Mouse (Mus musculus): ENCODE measurements around the gene Camta1. TPM values are rescaled to one million over a fixed set of nuclear protein-coding genes. Genes with fewer than 3 reads are reported as not detected.

Camta1 gene
- polyA plus RNA-seq, 1 experiment from 2014 or later = 106 TPM

DNA sequence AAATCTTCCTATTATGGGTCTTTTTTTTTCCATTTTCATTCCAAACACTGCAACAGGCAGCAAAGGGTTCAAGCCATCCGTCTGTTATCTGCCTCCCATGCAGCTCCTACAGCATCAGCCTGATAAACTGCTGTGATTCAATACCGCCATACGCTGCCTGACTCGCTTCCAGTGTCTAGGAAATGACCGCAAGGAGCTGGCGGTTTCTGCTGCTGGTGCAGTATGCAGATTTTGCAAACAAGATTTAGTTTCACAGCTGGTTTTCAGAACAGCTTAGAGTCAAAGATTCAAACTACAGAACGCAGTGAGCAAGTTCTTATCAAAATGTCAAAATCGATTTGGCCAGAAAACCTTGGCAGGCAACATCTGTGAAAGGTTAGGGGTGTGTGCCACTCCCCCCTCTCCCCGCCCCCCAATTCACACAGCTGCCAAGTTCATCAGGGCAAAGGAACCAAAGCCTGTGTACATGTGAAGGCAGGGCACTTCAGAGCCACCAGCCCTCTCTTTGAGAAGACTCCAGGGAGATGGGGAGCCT, 325.7 kb downstream of the Camta1 start:
- Histone ChIP-seq H3K36me3 (ENCODE audit: control insufficient read depth, insufficient read depth, low read length) (no peaks in the 10 kb centered on the region), H3K4me3 (ENCODE audit: low read depth, low read length) (no peak overlapping the region), H3K9ac (ENCODE audit: low read length) (no peak overlapping the region), H3K4me1 (ENCODE audit: control insufficient read depth, insufficient read depth, low read length) (peaks cover 8% of the 10 kb centered on the region; the same call in 1 of the 2 replicates), H3K4me2 (ENCODE audit: low read depth, severe bottlenecking) (no peak overlapping the region), H3K27ac (replicated peaks; ENCODE audit: low read depth, low read length) (no peak overlapping the region), H3K27me3 (ENCODE audit: control insufficient read depth, insufficient read depth, low read length) (no peaks in the 10 kb centered on the region), H3K9me3 (ENCODE audit: control insufficient read depth, low read length) (no peaks in the 10 kb centered on the region)
- no peak for DNase-seq (ENCODE audit: low spot score)
- ATAC-seq (ENCODE audit: insufficient number of reproducible peaks, low FRiP score, low TSS enrichment, low read depth) = no peak
- 52% methylated on average over 9 of the region's 9 CpGs for WGBS

DNA sequence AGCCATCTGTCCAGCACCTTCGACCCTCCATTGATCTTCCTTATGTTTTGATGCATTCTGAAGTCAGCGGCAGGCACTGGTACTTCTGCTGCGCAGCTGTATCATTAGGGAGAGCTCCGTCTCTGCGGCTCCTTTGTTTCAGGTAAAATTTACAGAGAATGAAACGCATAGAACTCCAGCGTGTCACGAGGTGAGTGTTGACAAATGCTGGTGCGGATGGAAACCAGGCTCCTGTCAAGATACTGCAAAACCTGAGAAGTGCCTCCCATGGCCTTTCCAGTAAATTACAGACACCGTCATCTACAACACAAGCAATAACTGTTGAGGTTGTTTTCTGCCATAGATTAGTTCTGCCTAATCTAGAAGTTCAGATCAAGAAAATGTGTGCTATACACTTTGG, 328.2 kb downstream of the Camta1 start:
- ATAC-seq (ENCODE audit: insufficient number of reproducible peaks, low FRiP score, low TSS enrichment, low read depth) = no peak
- H3K27me3 ChIP-seq (ENCODE audit: control insufficient read depth, insufficient read depth, low read length) = no peaks in the 10 kb centered on the region
- H3K4me1 ChIP-seq (ENCODE audit: control insufficient read depth, insufficient read depth, low read length) = 0 out of 2 replicates have a peak, but pooled peaks cover 5% of the 10 kb centered on the region
- no peak overlapping the region for H3K4me2 ChIP-seq (ENCODE audit: low read depth, severe bottlenecking)
- no peaks in the 10 kb centered on the region for H3K9me3 ChIP-seq (ENCODE audit: control insufficient read depth, low read length)
- peak; percentile 39 for DNase-seq (ENCODE audit: low spot score)
- no peaks in the 10 kb centered on the region for H3K36me3 ChIP-seq (ENCODE audit: control insufficient read depth, insufficient read depth, low read length)
- H3K9ac ChIP-seq (ENCODE audit: low read length) = no peak overlapping the region
- no peak overlapping the region for H3K27ac ChIP-seq (replicated peaks; ENCODE audit: low read depth, low read length)
- H3K4me3 ChIP-seq (ENCODE audit: low read depth, low read length) = no peak overlapping the region
- WGBS = 51% methylated on average over 10 of the region's 10 CpGs

DNA sequence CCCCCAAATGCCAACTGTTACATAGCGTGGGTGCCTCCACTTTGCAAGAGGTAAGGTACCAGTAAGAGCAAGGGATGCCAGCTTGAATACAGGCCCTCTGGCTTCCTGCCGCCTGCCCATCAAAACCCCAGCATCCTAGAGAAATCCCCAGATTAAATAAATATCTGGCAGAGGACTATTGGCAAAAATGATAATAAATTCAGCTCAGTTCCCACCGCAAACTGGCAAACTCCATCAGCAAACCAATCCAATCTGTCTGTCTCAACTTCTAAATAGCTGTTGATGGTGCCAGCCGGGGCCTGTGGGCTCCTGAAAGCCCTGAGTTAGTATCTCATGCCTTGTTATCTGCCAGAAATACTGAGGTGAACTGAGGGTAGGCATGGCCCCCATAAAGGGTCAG, 333.2 kb downstream of the Camta1 start:
- no peak for ATAC-seq (ENCODE audit: insufficient number of reproducible peaks, low FRiP score, low TSS enrichment, low read depth)
- no peak overlapping the region for H3K9ac ChIP-seq (ENCODE audit: low read length)

DNA sequence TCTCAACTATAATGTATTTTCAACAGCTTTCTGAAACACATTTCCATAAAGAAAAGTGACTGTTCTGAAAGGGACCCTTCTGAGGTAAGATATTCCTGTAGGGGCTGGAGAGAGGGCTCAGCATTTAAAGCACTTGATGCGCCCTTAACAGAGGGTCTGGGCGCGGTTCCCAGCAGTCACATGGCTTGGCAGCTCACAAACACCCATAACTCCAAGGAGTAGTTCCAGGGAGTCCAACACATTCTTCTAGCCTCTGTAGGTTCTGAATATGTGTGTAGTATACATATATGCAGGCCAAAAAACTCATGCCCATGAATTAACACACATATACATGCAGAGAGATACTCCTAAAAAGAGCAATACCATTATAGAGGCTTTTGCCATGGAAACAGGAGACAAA, 333.9 kb downstream of the Camta1 start:
- 92% methylated on average over 3 of the region's 3 CpGs for WGBS

More for the DNA sequence above, 333.2 kb downstream of the Camta1 start:
- H3K36me3 ChIP-seq (ENCODE audit: control insufficient read depth, insufficient read depth, low read length) = no peaks in the 10 kb centered on the region
- H3K4me1 ChIP-seq (ENCODE audit: control insufficient read depth, insufficient read depth, low read length) = no peaks in the 10 kb centered on the region
- WGBS = 93% methylated on average over 4 of the region's 4 CpGs
- H3K4me3 ChIP-seq (ENCODE audit: low read depth, low read length) = no peak overlapping the region
- no peak overlapping the region for H3K4me2 ChIP-seq (ENCODE audit: low read depth, severe bottlenecking)
- H3K27ac ChIP-seq (replicated peaks; ENCODE audit: low read depth, low read length) = no peak overlapping the region
- H3K9me3 ChIP-seq (ENCODE audit: control insufficient read depth, low read length) = no peaks in the 10 kb centered on the region
- DNase-seq (ENCODE audit: low spot score) = no peak
- no peaks in the 10 kb centered on the region for H3K27me3 ChIP-seq (ENCODE audit: control insufficient read depth, insufficient read depth, low read length)

DNA sequence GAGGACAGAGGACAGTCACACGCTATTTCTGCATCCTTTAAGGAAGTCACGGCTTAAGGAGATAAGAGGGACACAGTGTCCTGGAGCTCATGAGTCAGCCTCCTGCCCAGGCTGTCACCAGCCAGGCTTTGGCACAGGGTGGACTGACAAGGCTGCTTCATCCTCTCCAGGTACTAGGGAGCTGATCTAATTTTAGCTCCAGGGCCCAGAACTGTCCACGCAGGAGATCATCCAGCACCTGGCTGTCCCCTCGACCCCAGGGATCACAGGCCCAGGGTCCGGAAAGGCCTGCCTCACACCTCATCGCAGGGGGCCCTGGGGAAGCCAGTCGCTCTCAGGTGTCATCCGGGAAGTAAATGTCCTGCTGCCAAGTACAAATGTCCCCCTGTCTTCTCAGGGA, 341.6 kb downstream of the Camta1 start:
- Histone ChIP-seq H3K9ac (ENCODE audit: low read length) (no peak overlapping the region), H3K27ac (replicated peaks; ENCODE audit: low read depth, low read length) (no peak overlapping the region), H3K27me3 (ENCODE audit: control insufficient read depth, insufficient read depth, low read length) (no peaks in the 10 kb centered on the region), H3K4me2 (ENCODE audit: low read depth, severe bottlenecking) (no peak overlapping the region), H3K4me3 (ENCODE audit: low read depth, low read length) (no peak overlapping the region), H3K4me1 (ENCODE audit: control insufficient read depth, insufficient read depth, low read length) (no peaks in the 10 kb centered on the region), H3K9me3 (ENCODE audit: control insufficient read depth, low read length) (no peaks in the 10 kb centered on the region), H3K36me3 (ENCODE audit: control insufficient read depth, insufficient read depth, low read length) (no peaks in the 10 kb centered on the region)
- WGBS = 13% methylated on average over 8 of the region's 8 CpGs
- ATAC-seq (ENCODE audit: insufficient number of reproducible peaks, low FRiP score, low TSS enrichment, low read depth) (no peak), DNase-seq (ENCODE audit: low spot score) (no peak)

More for the DNA sequence above, 333.9 kb downstream of the Camta1 start:
- Histone ChIP-seq H3K27ac (replicated peaks; ENCODE audit: low read depth, low read length) (no peak overlapping the region), H3K9ac (ENCODE audit: low read length) (no peak overlapping the region), H3K4me2 (ENCODE audit: low read depth, severe bottlenecking) (no peak overlapping the region), H3K4me3 (ENCODE audit: low read depth, low read length) (no peak overlapping the region), H3K36me3 (ENCODE audit: control insufficient read depth, insufficient read depth, low read length) (no peaks in the 10 kb centered on the region), H3K27me3 (ENCODE audit: control insufficient read depth, insufficient read depth, low read length) (no peaks in the 10 kb centered on the region), H3K4me1 (ENCODE audit: control insufficient read depth, insufficient read depth, low read length) (no peaks in the 10 kb centered on the region), H3K9me3 (ENCODE audit: control insufficient read depth, low read length) (no peaks in the 10 kb centered on the region)
- DNase-seq (ENCODE audit: low spot score) (no peak), ATAC-seq (ENCODE audit: insufficient number of reproducible peaks, low FRiP score, low TSS enrichment, low read depth) (no peak)

DNA sequence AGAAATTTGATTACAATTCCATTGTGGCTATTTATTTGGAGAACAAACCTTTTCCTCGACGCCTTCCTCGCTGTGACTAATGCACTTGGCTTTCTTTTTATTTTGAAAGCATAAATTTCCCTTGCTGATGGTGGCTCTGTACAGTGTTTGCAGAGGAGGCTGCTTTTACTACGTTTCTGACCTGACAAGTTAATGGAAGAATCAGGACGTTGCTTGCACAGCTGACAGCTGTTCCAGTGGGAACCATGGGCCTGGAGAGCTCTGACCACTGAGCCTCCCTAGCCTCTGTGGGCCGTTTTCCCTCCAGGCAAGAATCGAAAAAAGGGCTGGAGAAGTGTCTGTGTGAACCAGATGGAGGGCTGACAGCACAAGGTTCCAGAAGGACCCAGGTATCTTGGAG, 342.7 kb downstream of the Camta1 start:
- no peak for ATAC-seq (ENCODE audit: insufficient number of reproducible peaks, low FRiP score, low TSS enrichment, low read depth)
- H3K27me3 ChIP-seq (ENCODE audit: control insufficient read depth, insufficient read depth, low read length) = no peaks in the 10 kb centered on the region
- H3K4me1 ChIP-seq (ENCODE audit: control insufficient read depth, insufficient read depth, low read length) = no peaks in the 10 kb centered on the region
- H3K9ac ChIP-seq (ENCODE audit: low read length) = no peak overlapping the region
- H3K27ac ChIP-seq (replicated peaks; ENCODE audit: low read depth, low read length) = no peak overlapping the region
- no peaks in the 10 kb centered on the region for H3K36me3 ChIP-seq (ENCODE audit: control insufficient read depth, insufficient read depth, low read length)
- no peak overlapping the region for H3K4me2 ChIP-seq (ENCODE audit: low read depth, severe bottlenecking)
- H3K9me3 ChIP-seq (ENCODE audit: control insufficient read depth, low read length) = no peaks in the 10 kb centered on the region
- no peak overlapping the region for H3K4me3 ChIP-seq (ENCODE audit: low read depth, low read length)
- no peak for DNase-seq (ENCODE audit: low spot score)
- 71% methylated on average over 7 of the region's 7 CpGs for WGBS

DNA sequence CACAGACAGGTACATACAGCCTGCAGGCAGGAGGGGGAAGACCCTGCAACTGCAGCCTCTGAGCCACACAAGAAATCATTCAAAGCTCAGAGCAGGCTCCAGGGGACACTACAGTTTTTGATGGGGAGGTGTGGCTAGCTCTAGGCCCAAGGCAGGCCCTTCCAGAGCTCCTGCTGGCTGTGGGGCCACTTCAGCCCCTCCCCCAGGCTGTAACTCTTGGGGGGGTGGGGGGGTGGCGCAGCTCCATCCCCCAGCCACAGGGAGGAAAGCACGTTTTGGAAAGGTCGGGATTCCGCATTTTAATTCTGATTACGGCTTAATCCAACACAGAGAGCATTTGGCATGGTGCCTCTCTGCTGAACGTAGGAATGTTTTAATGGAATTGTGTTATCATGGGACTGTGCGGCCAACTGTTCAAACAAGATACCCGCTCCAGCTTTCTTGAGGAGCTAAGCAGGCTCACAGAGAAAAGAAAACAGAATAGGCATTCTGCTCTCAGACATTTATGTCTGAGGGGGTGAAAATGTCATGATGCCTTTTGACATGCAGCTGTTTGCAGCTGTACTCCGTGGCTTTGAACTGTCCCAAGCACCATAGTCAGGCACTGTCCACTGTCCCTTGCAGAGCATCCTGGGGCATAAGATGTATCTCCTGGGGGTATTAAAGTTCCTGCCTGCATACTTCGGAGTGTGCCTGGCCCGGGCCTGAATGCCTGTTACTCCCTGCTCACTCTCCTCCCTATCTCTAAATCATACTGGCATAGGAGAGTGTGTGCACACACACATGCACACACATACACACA, 344.5 kb downstream of the Camta1 start:
- no peak overlapping the region for H3K27ac ChIP-seq (replicated peaks; ENCODE audit: low read depth, low read length)
- H3K27me3 ChIP-seq (ENCODE audit: control insufficient read depth, insufficient read depth, low read length) = no peaks in the 10 kb centered on the region
- H3K4me1 ChIP-seq (ENCODE audit: control insufficient read depth, insufficient read depth, low read length) = no peaks in the 10 kb centered on the region
- H3K9me3 ChIP-seq (ENCODE audit: control insufficient read depth, low read length) = no peaks in the 10 kb centered on the region
- WGBS = 49% methylated on average over 11 of the region's 11 CpGs
- H3K9ac ChIP-seq (ENCODE audit: low read length) = no peak overlapping the region
- H3K36me3 ChIP-seq (ENCODE audit: control insufficient read depth, insufficient read depth, low read length) = no peaks in the 10 kb centered on the region
- DNase-seq (ENCODE audit: low spot score) (no peak), ATAC-seq (ENCODE audit: insufficient number of reproducible peaks, low FRiP score, low TSS enrichment, low read depth) (no peak)
- no peak overlapping the region for H3K4me2 ChIP-seq (ENCODE audit: low read depth, severe bottlenecking)
- no peak overlapping the region for H3K4me3 ChIP-seq (ENCODE audit: low read depth, low read length)

DNA sequence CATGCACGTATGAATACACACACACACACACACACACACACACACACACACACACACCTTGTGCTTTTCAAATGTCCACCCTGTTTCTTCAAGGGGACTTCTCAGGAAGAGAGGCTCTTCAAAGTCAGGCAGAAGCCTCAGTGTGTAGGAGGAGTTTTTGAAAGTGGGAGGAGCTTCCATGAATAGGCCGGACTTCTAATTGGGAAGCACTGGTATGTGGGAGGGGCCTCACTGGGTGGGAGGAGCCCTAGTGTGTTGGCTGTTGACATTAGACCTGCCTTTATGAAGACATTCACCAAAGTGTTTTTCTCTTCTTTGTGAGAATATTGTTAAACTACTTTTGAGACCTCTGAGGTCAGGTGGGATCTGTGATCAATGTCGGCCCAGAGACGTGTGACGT, 346.4 kb downstream of the Camta1 start:
- H3K27me3 ChIP-seq (ENCODE audit: control insufficient read depth, insufficient read depth, low read length) = no peaks in the 10 kb centered on the region
- H3K4me1 ChIP-seq (ENCODE audit: control insufficient read depth, insufficient read depth, low read length) = no peaks in the 10 kb centered on the region
- DNase-seq (ENCODE audit: low spot score) = no peak
- no peaks in the 10 kb centered on the region for H3K36me3 ChIP-seq (ENCODE audit: control insufficient read depth, insufficient read depth, low read length)
- H3K4me3 ChIP-seq (ENCODE audit: low read depth, low read length) = no peak overlapping the region
- no peak overlapping the region for H3K4me2 ChIP-seq (ENCODE audit: low read depth, severe bottlenecking)
- 84% methylated on average over 5 of the region's 5 CpGs for WGBS
- H3K9ac ChIP-seq (ENCODE audit: low read length) = no peak overlapping the region
- no peak overlapping the region for H3K27ac ChIP-seq (replicated peaks; ENCODE audit: low read depth, low read length)
- no peak for ATAC-seq (ENCODE audit: insufficient number of reproducible peaks, low FRiP score, low TSS enrichment, low read depth)
- no peaks in the 10 kb centered on the region for H3K9me3 ChIP-seq (ENCODE audit: control insufficient read depth, low read length)

All from limb, embryonic 11.5 days (tissue).